Mouse (Mus musculus): ENCODE data around the gene Tarbp2. TPM values are rescaled to one million over a fixed set of nuclear protein-coding genes. Genes with fewer than 3 reads are reported as not detected.

Tarbp2 gene
- polyA plus RNA-seq, 1 experiment from 2014 or later, result 50.4 TPM

GRCm38 (mm10) chr15:102518859-102519201 is 838 bp downstream of the Tarbp2 start:
- peaks cover 18% of the 10 kb centered on the region for H3K36me3 ChIP-seq (ENCODE audit: control insufficient read depth, insufficient read depth)
- no peak for ATAC-seq
- peak overlapping the region; percentile 98 for H3K27ac ChIP-seq (ENCODE audit: low read depth, low read length)
- no peaks in the 10 kb centered on the region for H3K4me1 ChIP-seq (replicated peaks; ENCODE audit: control insufficient read depth, insufficient read depth, low read length)
- 10% methylated on average over 9 of the region's 9 CpGs for WGBS
- H3K9me3 ChIP-seq (ENCODE audit: control insufficient read depth), result no peaks in the 10 kb centered on the region
- peak overlapping the region; percentile 65 for H3K4me3 ChIP-seq (ENCODE audit: low read depth, low read length)
- no peak for TF ChIP-seq CTCF (IDR thresholded peaks at IDR 0.05; ENCODE audit: low read depth)
- H3K4me2 ChIP-seq (replicated peaks; ENCODE audit: low read depth), result peak overlapping the region; percentile 79
- H3K27me3 ChIP-seq (replicated peaks; ENCODE audit: control insufficient read depth, insufficient read depth, low read length), result no peaks in the 10 kb centered on the region
- peak overlapping the region; percentile 74 for H3K9ac ChIP-seq (ENCODE audit: low read depth, low read length)

- TF ChIP-seq CTCF (IDR thresholded peaks at IDR 0.05; ENCODE audit: low read depth), result no peak
- peak overlapping the region; percentile 79 for H3K4me2 ChIP-seq (replicated peaks; ENCODE audit: low read depth)
- H3K9ac ChIP-seq (ENCODE audit: low read depth, low read length), result peak overlapping the region; percentile 74
- no peak overlapping the region for H3K27ac ChIP-seq (ENCODE audit: low read depth, low read length)
- no peaks in the 10 kb centered on the region for H3K4me1 ChIP-seq (replicated peaks; ENCODE audit: control insufficient read depth, insufficient read depth, low read length)
- no peaks in the 10 kb centered on the region for H3K9me3 ChIP-seq (ENCODE audit: control insufficient read depth)
- ATAC-seq, result no peak
- no peaks in the 10 kb centered on the region for H3K27me3 ChIP-seq (replicated peaks; ENCODE audit: control insufficient read depth, insufficient read depth, low read length)
- H3K4me3 ChIP-seq (ENCODE audit: low read depth, low read length), result peak overlapping the region; percentile 65
- 44% methylated on average over 16 of the region's 17 CpGs for WGBS
- peaks cover 24% of the 10 kb centered on the region for H3K36me3 ChIP-seq (ENCODE audit: control insufficient read depth, insufficient read depth)
These were observed 1.5 kb downstream of the Tarbp2 start for GRCm38 (mm10) chr15:102519211-102520141.

- 49% methylated on average over 4 of the region's 4 CpGs for WGBS
These were observed 2.4 kb downstream of the Tarbp2 start for GRCm38 (mm10) chr15:102520416-102520815.

GRCm38 (mm10) chr15:102521480-102521879 is 3.5 kb downstream of the Tarbp2 start:
- no peak for ATAC-seq

More at GRCm38 (mm10) chr15:102520416-102520815, 2.4 kb downstream of the Tarbp2 start:
- Histone ChIP-seq H3K27ac (ENCODE audit: low read depth, low read length) (no peak overlapping the region), H3K4me1 (replicated peaks; ENCODE audit: control insufficient read depth, insufficient read depth, low read length) (no peaks in the 10 kb centered on the region), H3K27me3 (replicated peaks; ENCODE audit: control insufficient read depth, insufficient read depth, low read length) (no peaks in the 10 kb centered on the region), H3K4me3 (ENCODE audit: low read depth, low read length) (no peak overlapping the region), H3K4me2 (replicated peaks; ENCODE audit: low read depth) (no peak overlapping the region), H3K9me3 (ENCODE audit: control insufficient read depth) (no peaks in the 10 kb centered on the region), H3K36me3 (ENCODE audit: control insufficient read depth, insufficient read depth) (peaks cover 25% of the 10 kb centered on the region), H3K9ac (ENCODE audit: low read depth, low read length) (no peak overlapping the region)
- no peak for ATAC-seq
- no peak for TF ChIP-seq CTCF (IDR thresholded peaks at IDR 0.05; ENCODE audit: low read depth)

DNA sequence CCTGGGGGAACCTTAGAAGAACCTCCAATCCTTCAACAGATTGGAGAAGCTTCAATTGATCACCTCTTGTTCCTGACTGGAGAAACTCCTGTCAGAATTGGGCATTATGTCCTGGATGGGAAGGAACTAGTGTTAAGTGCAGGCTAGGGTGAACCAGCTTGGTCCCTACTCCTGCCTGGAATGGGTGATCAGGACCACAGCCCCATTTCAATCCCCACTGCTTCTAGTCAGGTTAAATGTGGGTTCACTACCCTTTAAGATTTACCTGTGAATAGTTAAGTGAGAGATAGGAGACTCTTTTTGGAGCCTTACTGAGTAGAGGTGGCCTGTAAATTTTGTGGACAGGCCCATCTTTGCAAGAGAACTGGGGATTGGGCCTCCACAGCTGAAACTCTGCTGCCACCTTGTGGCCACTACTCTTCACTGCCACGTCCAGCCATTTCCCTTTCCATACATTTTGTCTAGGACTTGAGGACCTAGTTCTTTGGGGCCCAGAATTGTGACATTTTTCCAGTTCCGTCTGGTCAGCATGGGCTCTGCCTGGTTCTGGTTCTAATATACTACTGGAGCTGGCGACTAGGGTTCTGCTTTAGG is 7.0 kb downstream of the Tarbp2 start, which contains the start of gene Npff:
Gene Npff, minus strand, starts transcription at position 51 of the 594 bp plus-strand sequence.
- H3K36me3 ChIP-seq (ENCODE audit: control insufficient read depth, insufficient read depth), result peaks cover 54% of the 10 kb centered on the region
- no peak within 1 kb of the TSS for H3K9ac ChIP-seq (ENCODE audit: low read depth, low read length)

More at GRCm38 (mm10) chr15:102521480-102521879, 3.5 kb downstream of the Tarbp2 start:
- TF ChIP-seq CTCF (IDR thresholded peaks at IDR 0.05; ENCODE audit: low read depth), result no peak
- WGBS, result 84% methylated on average over 4 of the region's 4 CpGs
- Histone ChIP-seq H3K27ac (ENCODE audit: low read depth, low read length) (no peak overlapping the region), H3K9me3 (ENCODE audit: control insufficient read depth) (no peaks in the 10 kb centered on the region), H3K36me3 (ENCODE audit: control insufficient read depth, insufficient read depth) (peaks cover 33% of the 10 kb centered on the region), H3K27me3 (replicated peaks; ENCODE audit: control insufficient read depth, insufficient read depth, low read length) (no peaks in the 10 kb centered on the region), H3K4me3 (ENCODE audit: low read depth, low read length) (no peak overlapping the region), H3K9ac (ENCODE audit: low read depth, low read length) (no peak overlapping the region), H3K4me1 (replicated peaks; ENCODE audit: control insufficient read depth, insufficient read depth, low read length) (no peaks in the 10 kb centered on the region), H3K4me2 (replicated peaks; ENCODE audit: low read depth) (no peak overlapping the region)

More for the DNA sequence above, 7.0 kb downstream of the Tarbp2 start, which contains the start of gene Npff:
- no peak within 1 kb of the TSS for H3K4me3 ChIP-seq (ENCODE audit: low read depth, low read length)
- 11% methylated on average over 3 of the region's 3 CpGs for WGBS
- H3K27ac ChIP-seq (ENCODE audit: low read depth, low read length), result no peak within 1 kb of the TSS
- ATAC-seq, result no peak
- H3K4me2 ChIP-seq (replicated peaks; ENCODE audit: low read depth), result no peak within 1 kb of the TSS
- no peaks in the 10 kb centered on the region for H3K27me3 ChIP-seq (replicated peaks; ENCODE audit: control insufficient read depth, insufficient read depth, low read length)
- TF ChIP-seq CTCF (IDR thresholded peaks at IDR 0.05; ENCODE audit: low read depth), result peak; percentile 97
- H3K4me1 ChIP-seq (replicated peaks; ENCODE audit: control insufficient read depth, insufficient read depth, low read length), result no peaks in the 10 kb centered on the region
- no peaks in the 10 kb centered on the region for H3K9me3 ChIP-seq (ENCODE audit: control insufficient read depth)

Data from intestine, postnatal 0 days (tissue).